Mouse (Mus musculus) brain, embryonic 14.5 days (tissue): ENCODE data around the gene Gfpt1. TPM values are rescaled to one million over a fixed set of nuclear protein-coding genes. Genes with fewer than 3 reads are reported as not detected.
"Not testable (repeated sequence)": the region's sequence is repeated elsewhere in the genome, so short reads cannot be mapped to it uniquely, and the experiment has no call there.

ENCODE experiments used
- DNase-seq: peaks from one replicate; pipeline ENCODE4 v3.0.0-alpha.2; 2011; ENCODE audit warnings: low read depth
- CTCF ChIP-seq: fragments of 200-500 bp; IDR thresholded peaks from 2 replicates; pipeline ENCODE4 v1.5.1; 2012; ENCODE audit warnings: inconsistent platforms, mild to moderate bottlenecking, moderate library complexity, borderline replicate concordance; ENCODE audit not compliant: insufficient read depth, insufficient read length; ENCODE audit errors: extremely low read depth
- POLR2A ChIP-seq: fragments of 200-500 bp; IDR thresholded peaks from 2 replicates; pipeline ENCODE4 v1.6.1; 2012; ENCODE audit warnings: mild to moderate bottlenecking, inconsistent platforms, borderline replicate concordance; ENCODE audit not compliant: poor library complexity, insufficient read depth, insufficient read length, severe bottlenecking; ENCODE audit errors: extremely low read depth
- polyA plus RNA-seq: library from polyadenylated mRNA; depleted of rRNA; stranded (reverse); fragments of >200 nt; gene quantifications from 2 replicates; pipeline ENCODE4 v1.2.3, GENCODE M21; 2012

Gfpt1 gene
- polyA plus RNA-seq, 1 experiment: 43.8 TPM

- no peak for TF ChIP-seq CTCF
- TF ChIP-seq POLR2A: no peak
- DNase-seq: no peak
Observed at GRCm38 (mm10) chr6:87075092-87075685, 32.5 kb downstream of the Gfpt1 start.

GRCm38 (mm10) chr6:87079457-87079856, 36.8 kb downstream of the Gfpt1 start:
- no peak for DNase-seq
- TF ChIP-seq POLR2A: no peak
- no peak for TF ChIP-seq CTCF

GRCm38 (mm10) chr6:87085026-87085425, 42.4 kb downstream of the Gfpt1 start:
- no peak for TF ChIP-seq CTCF
- DNase-seq: no peak

- TF ChIP-seq CTCF (no peak), POLR2A (no peak)
- no peak for DNase-seq
Observed at GRCm38 (mm10) chr6:87088356-87088755, 45.7 kb downstream of the Gfpt1 start.

GRCm38 (mm10) chr6:87090877-87091276, 48.2 kb downstream of the Gfpt1 start:
- TF ChIP-seq CTCF (no peak), POLR2A (no peak)

GRCm38 (mm10) chr6:87092476-87092875, 49.8 kb downstream of the Gfpt1 start:
- TF ChIP-seq POLR2A: no peak
- no peak for TF ChIP-seq CTCF
- DNase-seq: no peak

More at GRCm38 (mm10) chr6:87090877-87091276, 48.2 kb downstream of the Gfpt1 start:
- DNase-seq: no peak

- DNase-seq: not testable (repeated sequence)
Observed at GRCm38 (mm10) chr6:87093631-87094030, 51.0 kb downstream of the Gfpt1 start.

GRCm38 (mm10) chr6:87099261-87099660, 56.6 kb downstream of the Gfpt1 start:
- no peak for DNase-seq
- TF ChIP-seq CTCF: no peak
- TF ChIP-seq POLR2A: no peak

GRCm38 (mm10) chr6:87099671-87100296, 57.1 kb downstream of the Gfpt1 start:
- peak; percentile 70 for DNase-seq
- TF ChIP-seq CTCF: no peak
- no peak for TF ChIP-seq POLR2A

- no peak for TF ChIP-seq CTCF
- no peak for TF ChIP-seq POLR2A
- DNase-seq: peak; percentile 8
Observed at GRCm38 (mm10) chr6:87100297-87101020, 57.8 kb downstream of the Gfpt1 start.

- DNase-seq: peak; percentile 95
Observed at GRCm38 (mm10) chr6:87101281-87101954, 58.8 kb downstream of the Gfpt1 start.

More at GRCm38 (mm10) chr6:87101281-87101954, 58.8 kb downstream of the Gfpt1 start:
- TF ChIP-seq CTCF (peak; percentile 96), POLR2A (no peak)
